8 mouse cellular contexts compared by ENCODE assay signal in genomic region chr5:53999831-54000230, GRCm38 (mm10). TPM values are rescaled to one million over a fixed set of nuclear protein-coding genes. Genes with fewer than 3 reads are reported as not detected.
A peak's percentile ranks its signal among the peaks of the same experiment; 100 is the strongest.
DNase-seq lines count a peak whose midpoint lies in the region; ATAC-seq and TF ChIP-seq lines count a peak whose summit lies in the region.

No protein-coding gene starts in this region.

- no peaks in the 10 kb centered on the region for H3K9me3 ChIP-seq in megakaryocyte, embryonic 14.5 days

- H3K36me3 ChIP-seq in megakaryocyte, embryonic 14.5 days (replicated peaks; ENCODE audit: low read length): peaks cover 2% of the 10 kb centered on the region

- no peaks in the 10 kb centered on the region for H3K27me3 ChIP-seq in megakaryocyte, embryonic 14.5 days (replicated peaks)

- peaks cover 57% of the 10 kb centered on the region for H3K4me1 ChIP-seq in megakaryocyte, embryonic 14.5 days
- H3K4me1 ChIP-seq in embryonic fibroblast, embryonic 13.5 days (ENCODE audit: control insufficient read depth, insufficient read depth, low read length): 0 out of 2 replicates have a peak, but pooled peaks cover 5% of the 10 kb centered on the region

- no peak overlapping the region for H3K27ac ChIP-seq in embryonic fibroblast, embryonic 13.5 days (ENCODE audit: insufficient read depth, low read length)

- DNase-seq in kidney, postnatal 14 days: peak; percentile 24
- DNase-seq in naive thymus-derived CD4-positive, alpha-beta T cell, adult 2 months (ENCODE audit: low read depth): peak; percentile 75
- no peak for DNase-seq in cerebellum, adult 9-11 months
- DNase-seq in c-Kit-positive CD71-positive TER-119-positive erythroid progenitor cells, embryonic 14.5 days (ENCODE audit: low spot score): no peak

- TF ChIP-seq POLR2A in embryonic fibroblast, embryonic 13.5 days (IDR thresholded peaks at IDR 0.05; ENCODE audit: low read depth, low read length): no peak

- TF ChIP-seq CTCF in embryonic fibroblast, embryonic 13.5 days (IDR thresholded peaks at IDR 0.05; ENCODE audit: borderline replicate concordance, insufficient read depth, low read length): no peak

- peak overlapping the region; percentile 91 for H3K4me3 ChIP-seq in megakaryocyte, embryonic 14.5 days (replicated peaks)
- peak overlapping the region; percentile 95 for H3K4me3 ChIP-seq in embryonic fibroblast, embryonic 13.5 days (ENCODE audit: insufficient read depth, low read length)

- no peak for ATAC-seq in megakaryocyte, adult 5-6 weeks (ENCODE audit: poor library complexity, severe bottlenecking)
- no peak for ATAC-seq in cerebellum, adult (ENCODE audit: insufficient number of reproducible peaks, low FRiP score, low TSS enrichment)

RNA-seq across cellular contexts. Expression of gene Stim2, which starts 1.5 kb away (rescaled TPM):
- polyA plus RNA-seq in megakaryocyte, embryonic 14.5 days (2012; ENCODE audit: insufficient read depth, low replicate concordance): 3.0 and 6.9 TPM in 2 replicates
- total RNA-seq in megakaryocyte, adult 5-6 weeks (2015): 31.2 and 33.7 TPM in 2 replicates
- 29.2 and 35.5 TPM in 2 replicates for total RNA-seq in megakaryocyte, adult 5-6 weeks (2017)
- polyA plus RNA-seq in embryonic fibroblast, embryonic 13.5 days (2011; ENCODE audit: insufficient read length, low read depth, missing spikeins): 36.1 and 37.4 TPM in 2 replicates

Comparison
In these comparisons a context has a peak if more than half of its experiments do, and no peak if none do; other contexts are left out.
1. DNase-seq: peak in kidney, postnatal 14 days (single experiment) and naive thymus-derived CD4-positive, alpha-beta T cell, adult 2 months (single experiment); none in cerebellum, adult 9-11 months (single experiment) and c-Kit-positive CD71-positive TER-119-positive erythroid progenitor cells, embryonic 14.5 days (single experiment).